Mouse (Mus musculus) brown adipose tissue, adult 24 weeks (tissue): Measurements from ENCODE around the gene Card14. TPM values are rescaled to one million over a fixed set of nuclear protein-coding genes. Genes with fewer than 3 reads are reported as not detected.
"Not testable (repeated sequence)": the region's sequence is repeated elsewhere in the genome, so short reads cannot be mapped to it uniquely, and the experiment has no call there.

Source experiments
- H3K27ac ChIP-seq: fragments of 200-500 bp; replicated peaks from 2 replicates; pipeline ENCODE4 v1.5.1; 2012; ENCODE audit warnings: low read depth, mild to moderate bottlenecking, low read length
- H3K4me1 ChIP-seq: fragments of 200-500 bp; 2 replicates; pipeline ENCODE4 v1.6.1; 2012; ENCODE audit warnings: low read length, mixed read lengths; ENCODE audit not compliant: control insufficient read depth, insufficient read depth, insufficient read length
- H3K4me3 ChIP-seq: fragments of 200-500 bp; 2 replicates; pipeline ENCODE4 v1.5.1; 2012; ENCODE audit warnings: low read depth, mild to moderate bottlenecking, low read length, moderate library complexity; ENCODE audit not compliant: insufficient read depth
- polyA plus RNA-seq: library from polyadenylated mRNA; stranded (reverse); fragments of >200 nt; gene quantifications from 2 replicates; pipeline ENCODE4 v1.2.4, GENCODE M21; 2012; ENCODE audit not compliant: missing spikeins, insufficient read depth, insufficient read length

The Card14 gene
- polyA plus RNA-seq, 1 experiment, result not detected

GRCm38 (mm10) chr11:119363534-119364145, 56.1 kb downstream of the Card14 start:
- no peak overlapping the region for H3K27ac ChIP-seq
- no peak overlapping the region for H3K4me3 ChIP-seq
- H3K4me1 ChIP-seq, result no peaks in the 10 kb centered on the region

DNA sequence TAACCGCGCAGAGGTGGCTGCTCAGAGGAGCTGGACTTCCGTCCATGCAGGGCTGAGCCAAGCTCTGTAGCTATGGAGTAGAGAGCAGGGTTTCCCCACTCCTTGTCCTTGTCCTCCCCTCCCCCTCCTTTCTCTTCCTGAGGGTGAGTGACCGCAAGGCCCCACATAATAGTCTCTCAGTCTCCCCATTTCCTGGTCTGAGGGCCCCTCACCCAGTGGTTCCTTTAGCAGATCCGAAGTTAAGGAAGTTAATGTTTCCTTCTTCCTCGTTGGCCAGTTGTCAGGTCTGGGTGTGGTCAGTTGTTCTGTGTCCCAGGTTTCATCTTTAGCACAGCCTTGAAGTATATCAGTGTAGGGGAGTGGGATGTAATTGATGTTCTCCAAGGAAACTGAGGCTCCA, 67.9 kb downstream of the Card14 start:
- H3K27ac ChIP-seq, result peak overlapping the region; percentile 63
- H3K4me1 ChIP-seq, result peaks cover 7% of the 10 kb centered on the region; the same call in 1 of the 2 replicates
- H3K4me3 ChIP-seq, result no peak overlapping the region

- H3K4me1 ChIP-seq, result peaks cover 7% of the 10 kb centered on the region; the same call in 1 of the 2 replicates
- H3K4me3 ChIP-seq, result no peak overlapping the region
- no peak overlapping the region for H3K27ac ChIP-seq
These were observed 69.8 kb downstream of the Card14 start for GRCm38 (mm10) chr11:119377326-119377725.

GRCm38 (mm10) chr11:119378551-119378950, 71.0 kb downstream of the Card14 start:
- Histone ChIP-seq H3K4me3 (no peak overlapping the region), H3K27ac (no peak overlapping the region), H3K4me1 (peaks cover 7% of the 10 kb centered on the region; the same call in 1 of the 2 replicates)

DNA sequence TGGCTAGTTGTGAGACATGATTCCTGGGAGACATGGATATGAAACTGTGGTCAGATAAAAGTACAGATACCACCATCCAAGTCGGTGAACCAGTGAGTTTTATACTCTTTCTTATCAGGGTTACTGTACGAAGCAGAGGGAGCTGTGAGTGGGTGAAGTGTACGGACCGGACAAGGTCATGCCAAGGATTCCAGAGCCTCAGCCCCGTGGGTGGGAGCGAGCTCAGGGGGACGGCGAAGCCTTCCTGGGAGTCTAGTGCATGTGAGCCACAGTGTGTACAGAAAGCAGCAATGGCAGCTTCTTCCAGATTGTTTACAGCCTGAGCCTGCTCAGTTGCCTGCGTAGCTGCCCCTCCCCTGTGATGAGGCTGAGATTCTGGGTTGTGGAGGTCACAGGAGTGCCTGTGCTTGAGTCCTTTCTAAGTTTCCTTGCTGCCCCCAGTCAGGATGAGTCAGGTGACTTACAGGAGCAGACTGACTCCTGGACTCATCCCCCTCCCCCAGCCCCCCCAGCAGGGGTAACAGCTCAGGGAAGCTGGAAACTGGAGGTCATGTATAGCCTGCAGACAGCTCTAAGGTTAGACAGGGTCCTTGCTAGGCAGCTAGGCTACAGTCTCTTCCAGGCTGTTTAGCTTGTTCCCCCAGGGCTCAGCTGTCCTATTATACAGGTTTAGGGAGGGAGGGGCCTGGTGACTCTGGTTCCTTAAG, 74.2 kb downstream of the Card14 start:
- H3K4me3 ChIP-seq, result no peak overlapping the region
- no peaks in the 10 kb centered on the region for H3K4me1 ChIP-seq
- no peak overlapping the region for H3K27ac ChIP-seq

GRCm38 (mm10) chr11:119382338-119382850, 74.8 kb downstream of the Card14 start:
- no peak overlapping the region for H3K4me3 ChIP-seq
- H3K27ac ChIP-seq, result no peak overlapping the region

DNA sequence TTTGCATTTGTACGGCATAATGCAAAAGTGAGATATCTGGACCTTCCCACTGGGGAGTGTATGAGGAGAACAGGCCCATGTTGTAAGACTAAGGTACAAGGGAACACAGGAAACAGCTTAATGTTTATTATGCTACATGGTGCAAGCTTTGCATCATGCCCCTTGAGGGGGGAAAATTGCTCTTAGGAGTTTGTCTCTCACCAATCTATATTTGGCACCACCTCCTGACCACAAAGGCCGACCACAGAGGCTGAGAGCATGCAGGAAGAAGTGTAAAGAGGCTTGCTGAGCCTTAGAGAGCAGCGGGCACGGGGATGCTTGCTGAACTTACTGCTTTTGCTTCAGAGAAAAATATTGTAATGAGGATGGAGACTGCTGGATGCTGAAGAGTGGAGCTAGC, 77.3 kb downstream of the Card14 start:
- Histone ChIP-seq H3K4me3 (no peak overlapping the region), H3K27ac (no peak overlapping the region), H3K4me1 (0 out of 2 replicates have a peak, but pooled peaks cover 4% of the 10 kb centered on the region)

More at GRCm38 (mm10) chr11:119382338-119382850, 74.8 kb downstream of the Card14 start:
- H3K4me1 ChIP-seq, result no peaks in the 10 kb centered on the region

DNA sequence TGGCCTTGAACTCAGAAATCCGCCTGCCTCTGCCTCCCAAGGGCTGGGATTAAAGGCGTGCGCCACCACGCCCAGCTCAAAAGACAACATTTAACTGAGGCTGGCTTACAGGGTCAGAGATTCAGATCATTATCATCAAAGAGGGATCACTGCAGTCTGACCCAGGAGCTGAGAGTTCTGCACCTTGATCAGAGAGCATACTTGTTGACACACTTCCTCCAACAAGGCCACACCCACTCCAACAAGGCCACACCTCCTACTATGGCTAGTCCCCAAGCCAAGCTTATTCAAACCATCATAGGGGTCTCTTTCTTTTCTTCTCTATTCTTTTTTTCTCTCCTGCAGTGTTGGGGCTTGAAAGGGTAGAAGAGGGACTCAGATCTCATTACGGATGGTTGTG, 78.7 kb downstream of the Card14 start:
- Histone ChIP-seq H3K4me3 (no peak overlapping the region), H3K27ac (no peak overlapping the region), H3K4me1 (0 out of 2 replicates have a peak, but pooled peaks cover 4% of the 10 kb centered on the region)

DNA sequence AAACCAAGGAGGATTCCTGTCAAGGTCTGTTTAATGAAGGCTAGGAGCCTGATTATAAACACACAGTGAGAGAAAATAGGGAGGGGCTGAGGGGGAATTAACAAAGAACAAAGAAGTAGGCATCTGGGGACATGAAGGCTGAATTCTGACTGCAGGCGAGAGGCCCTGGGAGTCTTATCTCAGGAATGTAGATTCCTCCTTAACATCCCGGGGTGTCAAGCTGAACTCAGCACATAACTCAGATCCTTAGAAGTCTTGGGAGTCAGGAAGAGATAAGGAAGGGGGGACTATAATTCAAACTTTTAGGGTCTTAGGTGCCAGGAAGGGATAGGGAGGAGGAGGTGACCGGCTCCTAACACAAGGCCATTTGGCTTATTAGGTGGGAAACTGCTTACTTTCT, 79.7 kb downstream of the Card14 start:
- H3K4me3 ChIP-seq, H3K4me1 ChIP-seq, H3K27ac ChIP-seq: not testable (repeated sequence)

- H3K4me1 ChIP-seq, result peaks cover 11% of the 10 kb centered on the region; the same call in 1 of the 2 replicates
- H3K4me3 ChIP-seq, result peak overlapping the region; percentile 97
- H3K27ac ChIP-seq, result peak overlapping the region; percentile 95
These were observed 82.3 kb downstream of the Card14 start for GRCm38 (mm10) chr11:119389851-119390270.

DNA sequence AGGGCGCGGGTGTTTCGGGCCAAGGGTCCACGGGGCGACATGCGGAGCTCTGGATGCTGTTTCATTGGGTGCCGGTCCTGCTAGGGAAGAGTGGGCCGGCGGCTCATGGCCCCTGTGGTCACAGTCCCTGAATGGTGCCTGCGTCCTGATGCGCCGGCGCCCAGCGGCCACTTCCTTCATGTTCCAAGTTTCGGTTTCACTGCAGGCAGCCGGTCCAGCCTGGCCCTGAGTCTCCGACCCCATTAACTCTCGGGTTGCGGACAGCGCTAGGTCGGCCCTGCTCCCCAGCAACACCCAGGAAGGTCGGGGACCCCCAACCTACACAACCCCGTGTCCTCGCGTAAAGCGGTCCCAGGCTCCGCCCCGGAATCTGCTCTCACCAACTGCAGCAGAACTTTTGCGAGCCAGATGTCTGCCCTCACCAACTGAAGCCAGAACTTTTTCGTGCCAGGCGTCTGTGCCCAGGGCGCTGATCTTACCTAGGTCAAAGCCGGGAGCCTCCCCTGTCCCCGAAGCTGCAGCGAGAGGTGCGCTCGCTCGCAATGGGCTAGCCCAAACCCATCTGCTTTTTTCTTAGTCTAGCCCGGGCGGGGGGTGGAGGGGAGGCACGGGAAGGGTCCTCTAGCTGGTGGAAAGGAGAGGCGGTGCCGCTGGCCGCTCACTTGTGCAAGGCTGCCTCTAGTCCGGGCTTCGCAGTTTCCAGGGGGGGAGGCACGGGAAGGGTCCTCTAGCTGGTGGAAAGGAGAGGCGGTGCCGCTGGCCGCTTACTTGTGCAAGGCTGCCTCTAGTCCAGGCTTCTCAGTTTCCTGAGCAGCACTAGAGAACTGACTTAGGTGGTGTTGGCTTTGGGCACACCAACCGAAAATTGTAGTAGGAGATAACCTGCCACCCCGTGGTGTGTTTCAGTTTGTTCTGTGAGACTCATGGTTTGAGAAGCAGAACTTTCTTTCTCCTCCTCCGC, 83.0 kb downstream of the Card14 start:
- Histone ChIP-seq H3K4me1 (peaks cover 13% of the 10 kb centered on the region), H3K27ac (peak overlapping the region; percentile 95), H3K4me3 (peak overlapping the region; percentile 97)

DNA sequence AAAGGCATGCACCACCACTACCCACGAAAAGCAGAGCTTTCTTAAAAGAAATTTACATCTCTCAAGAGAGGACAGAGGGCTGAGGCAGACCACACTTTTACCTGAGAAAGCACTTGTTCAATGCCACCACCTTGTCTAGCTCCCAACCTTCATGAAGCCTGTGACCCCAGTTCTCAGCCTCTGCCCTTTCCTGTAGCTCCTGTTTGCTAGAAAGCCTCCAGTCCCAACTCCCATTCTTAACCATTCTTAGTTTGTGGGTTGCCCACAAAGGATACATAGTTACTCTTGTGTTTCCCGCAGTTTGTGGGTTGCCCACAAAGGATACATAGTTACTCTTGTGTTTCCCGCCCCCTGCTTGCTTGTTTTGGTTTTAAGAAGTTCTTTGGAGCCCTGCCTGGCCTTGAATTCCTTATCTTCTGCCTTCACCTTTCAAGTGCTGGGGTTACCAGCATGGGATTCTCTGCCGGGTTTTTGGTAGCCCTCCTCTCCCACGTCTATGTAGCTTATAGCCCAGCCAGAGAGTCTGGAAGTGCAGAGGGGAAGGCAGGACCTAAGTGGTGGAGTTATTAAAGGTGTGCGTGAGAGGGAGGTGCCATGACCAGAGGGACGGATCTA, 83.9 kb downstream of the Card14 start:
- Histone ChIP-seq H3K4me3 (peak overlapping the region; percentile 97), H3K27ac (peak overlapping the region; percentile 95), H3K4me1 (peaks cover 13% of the 10 kb centered on the region)

DNA sequence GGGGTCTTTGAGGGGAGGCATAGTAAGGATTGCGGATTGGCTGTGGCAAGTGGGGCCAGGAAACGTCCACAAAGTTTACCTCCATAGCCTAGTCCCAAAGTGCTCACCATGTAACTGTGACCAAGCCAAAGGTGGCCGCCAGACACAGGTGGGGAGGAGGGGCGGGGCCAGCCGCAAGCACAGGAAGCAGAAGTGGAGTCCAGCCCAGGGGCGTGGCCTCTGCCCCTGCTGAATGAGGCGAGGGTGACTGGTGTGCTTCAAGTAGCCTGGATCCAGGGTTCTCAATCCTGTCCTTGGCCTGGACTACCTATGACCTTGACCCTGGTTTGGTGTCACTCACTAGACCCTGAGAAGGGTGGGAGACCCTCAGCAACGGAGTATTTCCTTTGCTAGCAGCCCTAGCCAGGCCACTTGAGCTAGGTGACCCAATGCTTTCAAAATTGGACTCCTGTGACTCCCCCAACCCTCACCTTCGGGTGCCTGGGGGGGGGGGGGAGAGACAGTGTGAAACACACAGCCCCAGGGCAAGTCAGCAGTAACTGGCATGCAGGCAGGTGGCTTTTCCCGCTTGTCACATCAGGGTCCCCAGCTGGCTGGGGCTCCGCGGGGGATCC, 84.5 kb downstream of the Card14 start:
- H3K4me3 ChIP-seq, result peak overlapping the region; percentile 97
- peak overlapping the region; percentile 95 for H3K27ac ChIP-seq
- peaks cover 13% of the 10 kb centered on the region for H3K4me1 ChIP-seq

GRCm38 (mm10) chr11:119392800-119393482, 85.4 kb downstream of the Card14 start, which contains the start of gene Rnf213:
TSS of gene Rnf213 (plus strand) at chr11:119393100.
- H3K27ac ChIP-seq, result peak within 1 kb of the TSS; percentile 95
- H3K4me1 ChIP-seq, result peaks cover 13% of the 10 kb centered on the region
- peak within 1 kb of the TSS; percentile 97 for H3K4me3 ChIP-seq
